ENCODE assay signal across 24 mouse cellular contexts in the genomic region with DNA sequence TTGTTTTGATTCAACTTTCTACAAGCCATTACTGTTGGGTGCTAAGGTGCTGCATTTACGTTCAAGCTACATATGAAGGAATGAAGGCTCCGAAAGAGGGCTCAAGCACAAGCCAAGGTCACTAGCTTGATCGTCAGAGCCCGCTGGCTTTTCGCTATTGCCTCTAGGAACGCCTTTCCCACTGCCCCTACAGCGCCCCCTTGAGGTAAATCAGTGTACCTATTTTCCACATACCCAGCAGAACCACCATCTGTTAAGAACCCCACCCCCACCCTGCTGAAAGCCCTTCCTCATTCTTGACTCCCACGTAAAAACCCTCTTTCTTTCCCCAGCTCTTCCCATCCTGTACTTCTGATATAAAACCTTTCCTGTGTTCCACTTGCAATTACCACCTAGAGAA. TPM values are rescaled to one million over a fixed set of nuclear protein-coding genes. Genes with fewer than 3 reads are reported as not detected.
DNase-seq lines count a peak whose midpoint lies in the region; ATAC-seq and TF ChIP-seq lines count a peak whose summit lies in the region.
"Had no signal": no experiment of that assay in that cellular context is flagged by ENCODE, and none has a peak within 500 bp of the region (broad histone marks: within the 10 kb centered on the region; RNA-seq: fewer than 3 reads in every experiment).

No protein-coding gene starts in this region.

- H3K27me3 ChIP-seq in ES-Bruce4 (ENCODE audit: control insufficient read depth, insufficient read depth, low read length, poor library complexity, severe bottlenecking), result no peaks in the 10 kb centered on the region
- H3K27me3 ChIP-seq in intestine, embryonic 16.5 days (replicated peaks; ENCODE audit: control insufficient read depth, insufficient read depth, low read length), result no peaks in the 10 kb centered on the region
- H3K27me3 ChIP-seq: hindbrain, embryonic 13.5 days; limb, embryonic 15.5 days; midbrain, embryonic 12.5 days; neural tube, embryonic 13.5 days had no signal

- 43% methylated on average over 8 of the region's 8 CpGs for WGBS in intestine, embryonic 16.5 days

- ATAC-seq in intestine, embryonic 16.5 days, result no peak
- ATAC-seq: forebrain, embryonic 16.5 days; liver, postnatal 0 days had no signal

- H3K4me2 ChIP-seq in intestine, embryonic 16.5 days (ENCODE audit: low read depth, low read length), result no peak overlapping the region
- H3K4me2 ChIP-seq: hindbrain, embryonic 13.5 days; limb, embryonic 15.5 days; midbrain, embryonic 12.5 days; neural tube, embryonic 13.5 days had no signal

- peak; percentile 66 for TF ChIP-seq CTCF in layer of hippocampus, adult 2 months (conservative IDR thresholded peaks at IDR 0.05)
- peak; percentile 43 for TF ChIP-seq CTCF in ES-Bruce4 (IDR thresholded peaks at IDR 0.05; ENCODE audit: low read depth, low read length)

- H3K4me1 ChIP-seq in ES-Bruce4 (ENCODE audit: control insufficient read depth, insufficient read depth, low read length) (no peaks in the 10 kb centered on the region), ES-E14 (ENCODE audit: control insufficient read depth in 2 of 2, insufficient read depth in 2 of 2, low read length in 2 of 2, poor library complexity in 1 of 2) (no peaks in the 10 kb centered on the region)
- H3K4me1 ChIP-seq in intestine, embryonic 16.5 days (ENCODE audit: control insufficient read depth, insufficient read depth, low read length), result no peaks in the 10 kb centered on the region
- H3K4me1 ChIP-seq: heart, embryonic 10.5 days; limb, embryonic 15.5 days had no signal

- TF ChIP-seq EP300 in ES-Bruce4 (IDR thresholded peaks at IDR 0.05; ENCODE audit: insufficient read depth, low read depth, low read length), result no peak

- no peak for TF ChIP-seq POLR2A in ES-Bruce4 (IDR thresholded peaks at IDR 0.05; ENCODE audit: insufficient read depth, low read length)

- H3K9ac ChIP-seq in ES-Bruce4 (ENCODE audit: low read depth, poor library complexity, severe bottlenecking) (no peak overlapping the region), ES-E14 (ENCODE audit: insufficient read depth, low read depth, low read length, poor library complexity, severe bottlenecking) (no peak overlapping the region)
- no peak overlapping the region for H3K9ac ChIP-seq in intestine, embryonic 16.5 days (ENCODE audit: low read depth, low read length)
- H3K9ac ChIP-seq: hindbrain, embryonic 13.5 days; limb, embryonic 15.5 days; liver, postnatal 0 days; midbrain, embryonic 12.5 days; neural tube, embryonic 13.5 days had no signal

- no peak overlapping the region for H3K27ac ChIP-seq in layer of hippocampus, adult 2 months
- H3K27ac ChIP-seq in ES-Bruce4 (ENCODE audit: insufficient read depth, low read length), result no peak overlapping the region
- no peak overlapping the region for H3K27ac ChIP-seq in ES-E14 (ENCODE audit: insufficient read depth, low read depth, low read length, poor library complexity, severe bottlenecking)
- no peak overlapping the region for H3K27ac ChIP-seq in intestine, embryonic 16.5 days (ENCODE audit: low read length)
- H3K27ac ChIP-seq: gastrocnemius, adult 2 months; heart, embryonic 10.5 days; hindbrain, embryonic 13.5 days; limb, embryonic 15.5 days; midbrain, embryonic 12.5 days; neural tube, embryonic 13.5 days had no signal

- no peak for DNase-seq in layer of hippocampus, adult 2 months (ENCODE audit: low spot score in 2 of 2)
- DNase-seq in layer of hippocampus, adult 9-10 months (ENCODE audit: low spot score), result no peak
- peak; percentile 58 for DNase-seq in ES-E14 (ENCODE audit: low read depth, low spot score)
- DNase-seq in retina, embryonic 14.5 days (ENCODE audit: low spot score), result peak; percentile 45
- DNase-seq in urinary bladder, postnatal 4 days (ENCODE audit: low spot score in 2 of 2), result no peak
- DNase-seq: cerebellum, adult 11 months; gastrocnemius, adult 2 months; kidney, adult 9 months; kidney, postnatal 4 days; liver, postnatal 0 days; lung, postnatal 10 days; right cerebral cortex, postnatal 14 days; spleen, adult 18-20 months had no signal

- H3K4me3 ChIP-seq in layer of hippocampus, adult 2 months, result no peak overlapping the region
- no peak overlapping the region for H3K4me3 ChIP-seq in ES-Bruce4 (ENCODE audit: low read depth, low read length)
- no peak overlapping the region for H3K4me3 ChIP-seq in ES-E14 (ENCODE audit: insufficient read depth in 1 of 2, low read depth in 1 of 2, low read length in 2 of 2, poor library complexity in 1 of 2, severe bottlenecking in 1 of 2)
- no peak overlapping the region for H3K4me3 ChIP-seq in intestine, embryonic 16.5 days (ENCODE audit: low read length)
- H3K4me3 ChIP-seq: gastrocnemius, adult 2 months; heart, embryonic 10.5 days; hindbrain, embryonic 13.5 days; limb, embryonic 15.5 days; midbrain, embryonic 12.5 days; neural tube, embryonic 13.5 days had no signal

- in situ Hi-C loops in ES-E14 (cut with MboI; ENCODE audit: low sequenced_read_pairs in 2 of 2, unreplicated experiment in 2 of 2), result no loop called here

- H3K36me3 ChIP-seq in ES-Bruce4 (ENCODE audit: control insufficient read depth, insufficient read depth, low read length, poor library complexity, severe bottlenecking) (no peaks in the 10 kb centered on the region), ES-E14 (ENCODE audit: control insufficient read depth, insufficient read depth, low read length, poor library complexity, severe bottlenecking) (no peaks in the 10 kb centered on the region)
- H3K36me3 ChIP-seq in intestine, embryonic 16.5 days (ENCODE audit: control insufficient read depth, insufficient read depth, low read length), result no peaks in the 10 kb centered on the region
- H3K36me3 ChIP-seq: heart, embryonic 10.5 days; limb, embryonic 15.5 days; midbrain, embryonic 12.5 days had no signal

- H3K9me3 ChIP-seq in ES-Bruce4 (replicated peaks; ENCODE audit: control insufficient read depth, insufficient read depth, low read length, poor library complexity, severe bottlenecking) (no peaks in the 10 kb centered on the region), ES-E14 (ENCODE audit: control insufficient read depth, insufficient read depth, low read depth, low read length) (no peaks in the 10 kb centered on the region)
- no peaks in the 10 kb centered on the region for H3K9me3 ChIP-seq in intestine, embryonic 16.5 days (ENCODE audit: control insufficient read depth, low read length)
- H3K9me3 ChIP-seq: heart, embryonic 10.5 days; hindbrain, embryonic 13.5 days; limb, embryonic 15.5 days; midbrain, embryonic 12.5 days; neural tube, embryonic 13.5 days had no signal

TF ChIP-seq in ES-E14, 5 proteins besides CTCF, POLR2A, EP300 and RAD21:
- TF ChIP-seq CHD2 (IDR thresholded peaks at IDR 0.05; ENCODE audit: low read depth, low read length), result no peak; the same call in 1 of the 2 replicates
- no peak for TF ChIP-seq ZNF384 (IDR thresholded peaks at IDR 0.05; ENCODE audit: low read depth, low read length)
- TF ChIP-seq HCFC1 (IDR thresholded peaks at IDR 0.05; ENCODE audit: borderline replicate concordance, insufficient read depth, low read length), result no peak
- 0 out of 2 replicates have a peak, but pooled peaks have one; percentile 8 for TF ChIP-seq ZC3H11A (IDR thresholded peaks at IDR 0.05; ENCODE audit: borderline replicate concordance, low read depth, low read length)
- no peak for TF ChIP-seq MAFK (IDR thresholded peaks at IDR 0.05; ENCODE audit: insufficient read depth, low read depth, low read length)

RNA-seq across cellular contexts. Expression of a gene that starts 35.0 kb away (rescaled TPM):
- total RNA-seq in layer of hippocampus, adult 2 months (2021), result 10 to 100 TPM; 29.4 to 29.9 TPM
- 0.48 and 0.58 TPM in 2 replicates for polyA plus RNA-seq in ES-Bruce4 (2011; ENCODE audit: insufficient read depth, insufficient read length, low read depth, missing spikeins)
- 0.22 and 0.37 TPM in 2 replicates for total RNA-seq in ES-E14 (2012; rRNA removed)
- polyA plus RNA-seq in intestine, embryonic 16.5 days (2015; fragmentation: Nextera tagmentation; extraction: Ambion mirVana), result 1.4 and 1.5 TPM in 2 replicates
- total RNA-seq: megakaryocyte progenitor cell, adult 5-6 weeks; MEL had no signal
- polyA plus RNA-seq: thymus, postnatal 0 days had no signal

Comparison
In these comparisons a context has a peak if more than half of its experiments do, and no peak if none do; other contexts are left out.
1. DNase-seq: peak in ES-E14 (single experiment) and retina, embryonic 14.5 days (single experiment); none in layer of hippocampus, adult 2 months (0 of 2), layer of hippocampus, adult 9-10 months (single experiment) and urinary bladder, postnatal 4 days (0 of 2).
2. RNA of a gene that starts 35.0 kb away (total RNA-seq): 29.4 to 29.9 TPM in layer of hippocampus, adult 2 months; 0.22 to 0.37 TPM in ES-E14; every median in the first group is over 10 times any median in the second.